Comparison of ENCODE assay signal across 9 mouse cellular contexts in genomic region chr14:121446951-121447350, GRCm38 (mm10). TPM values are rescaled to one million over a fixed set of nuclear protein-coding genes. Genes with fewer than 3 reads are reported as not detected.
DNase-seq lines count a peak whose midpoint lies in the region; ATAC-seq and TF ChIP-seq lines count a peak whose summit lies in the region.
"Had no signal": no experiment of that assay in that cellular context is flagged by ENCODE, and none has a peak within 500 bp of the region (broad histone marks: within the 10 kb centered on the region; RNA-seq: fewer than 3 reads in every experiment).

No protein-coding gene starts in this region.

- no peak overlapping the region for H3K27ac ChIP-seq in lung, embryonic 15.5 days
- no peak overlapping the region for H3K27ac ChIP-seq in forebrain, embryonic 16.5 days (ENCODE audit: low read length)
- no peak overlapping the region for H3K27ac ChIP-seq in liver, postnatal 0 days (ENCODE audit: low read depth)

- H3K27me3 ChIP-seq in lung, embryonic 15.5 days = no peaks in the 10 kb centered on the region
- no peaks in the 10 kb centered on the region for H3K27me3 ChIP-seq in forebrain, embryonic 16.5 days (replicated peaks; ENCODE audit: control insufficient read depth, insufficient read depth, low read length)
- no peaks in the 10 kb centered on the region for H3K27me3 ChIP-seq in liver, postnatal 0 days (ENCODE audit: insufficient read depth, low read length)

- DNase-seq in lung, postnatal 14 days = no peak
- DNase-seq in cerebellum, adult 9-10 months = peak; percentile 21
- peak; percentile 66 for DNase-seq in liver, postnatal 0 days
- no peak for DNase-seq in layer of hippocampus, adult 11-12 months (ENCODE audit: low spot score)
- DNase-seq in layer of hippocampus, adult 8-10 months (ENCODE audit: low spot score in 2 of 2) = no peak

- no peak for TF ChIP-seq CTCF in liver, postnatal 0 days (IDR thresholded peaks at IDR 0.05; ENCODE audit: low read depth)

- H3K4me1 ChIP-seq in lung, embryonic 15.5 days = no peaks in the 10 kb centered on the region
- no peaks in the 10 kb centered on the region for H3K4me1 ChIP-seq in forebrain, embryonic 16.5 days (replicated peaks; ENCODE audit: control insufficient read depth, insufficient read depth, low read length)
- H3K4me1 ChIP-seq in liver, postnatal 0 days (ENCODE audit: insufficient read depth) = peaks cover 14% of the 10 kb centered on the region; the same call in 1 of the 2 replicates

- H3K9ac ChIP-seq in lung, embryonic 15.5 days = no peak overlapping the region
- H3K9ac ChIP-seq in forebrain, embryonic 16.5 days (replicated peaks; ENCODE audit: low read depth, low read length) = no peak overlapping the region
- no peak overlapping the region for H3K9ac ChIP-seq in liver, postnatal 0 days (replicated peaks)

- WGBS in lung, embryonic 15.5 days = 7% methylated on average over 9 of the region's 9 CpGs
- WGBS in forebrain, embryonic 16.5 days = 20% methylated on average over 9 of the region's 9 CpGs
- 11% methylated on average over 9 of the region's 9 CpGs for WGBS in liver, postnatal 0 days (ENCODE audit: insufficient replicate concordance)

- no peak overlapping the region for H3K4me2 ChIP-seq in lung, embryonic 15.5 days
- H3K4me2 ChIP-seq in forebrain, embryonic 16.5 days (ENCODE audit: low read length) = peak overlapping the region; percentile 44
- peak overlapping the region; percentile 54 for H3K4me2 ChIP-seq in liver, postnatal 0 days (ENCODE audit: low read depth, low read length)

- ATAC-seq in lung, embryonic 15.5 days (ENCODE audit: borderline replicate concordance, extremely low read depth, low FRiP score, low TSS enrichment) = peak; percentile 65
- ATAC-seq in forebrain, embryonic 16.5 days = peak; percentile 94
- ATAC-seq in liver, postnatal 0 days = peak; percentile 90
- no peak for ATAC-seq in inflammation-experienced regulatory T-cells, adult 6 months

- H3K36me3 ChIP-seq in lung, embryonic 15.5 days = no peaks in the 10 kb centered on the region
- H3K36me3 ChIP-seq in forebrain, embryonic 16.5 days (ENCODE audit: control insufficient read depth, insufficient read depth) = no peaks in the 10 kb centered on the region
- no peaks in the 10 kb centered on the region for H3K36me3 ChIP-seq in liver, postnatal 0 days (replicated peaks; ENCODE audit: insufficient read depth, low read length)

- no peaks in the 10 kb centered on the region for H3K9me3 ChIP-seq in lung, embryonic 15.5 days
- H3K9me3 ChIP-seq in forebrain, embryonic 16.5 days (ENCODE audit: control insufficient read depth, low read length) = no peaks in the 10 kb centered on the region
- H3K9me3 ChIP-seq in liver, postnatal 0 days (ENCODE audit: low read length) = no peaks in the 10 kb centered on the region

- TF ChIP-seq EP300 in liver, postnatal 0 days (IDR thresholded peaks at IDR 0.05; ENCODE audit: low read depth) = peak; percentile 95

- H3K4me3 ChIP-seq in lung, embryonic 15.5 days = no peak overlapping the region
- peak overlapping the region; percentile 23 for H3K4me3 ChIP-seq in forebrain, embryonic 16.5 days (replicated peaks; ENCODE audit: low read length)
- H3K4me3 ChIP-seq in liver, postnatal 0 days (ENCODE audit: low read depth, low read length) = peak overlapping the region; percentile 17; the same call in 1 of the 2 replicates

RNA-seq across cellular contexts. Expression of gene Slc15a1, which starts 58.1 kb away (rescaled TPM):
- 0.50 and 0.74 TPM in 2 replicates for polyA plus RNA-seq in lung, embryonic 15.5 days (2015; fragmentation: Nextera tagmentation; extraction: Ambion mirVana)
- polyA plus RNA-seq in forebrain, embryonic 16.5 days (2015; fragmentation: Nextera tagmentation; extraction: Ambion mirVana) = 0.17 TPM in 1 of 2 replicates, not detected in the other
- not detected in 2 replicates for polyA plus RNA-seq in liver, postnatal 0 days (2015; fragmentation: Nextera tagmentation; extraction: Ambion mirVana)
- under 1 TPM in 2 of 3 experiments, not detected in 1; 0.15 to 0.17 TPM for polyA plus RNA-seq in inflammation-experienced regulatory T-cells, adult 6 months (2017; shearing (Covaris generic))
- total RNA-seq in layer of hippocampus, adult 8-10 months (2022) = not detected
- polyA plus RNA-seq: spleen, adult 2 months had no signal

Comparison
In these comparisons a context has a peak if more than half of its experiments do, and no peak if none do; other contexts are left out.
1. DNase-seq: peak in cerebellum, adult 9-10 months (single experiment) and liver, postnatal 0 days (single experiment); none in lung, postnatal 14 days (single experiment), layer of hippocampus, adult 11-12 months (single experiment) and layer of hippocampus, adult 8-10 months (0 of 2).